Mouse (Mus musculus) liver, embryonic 14.5 days (tissue): ENCODE results near the gene Spc24. TPM values are rescaled to one million over a fixed set of nuclear protein-coding genes. Genes with fewer than 3 reads are reported as not detected.

Experiments used
- ATAC-seq: fragments of 200-750 bp; cut with Nextera tagmentation; 2 replicates; pipeline ENCODE4 v1.8.0; 2017; ENCODE audit warnings: moderate number of reproducible peaks, mild to moderate bottlenecking, moderate library complexity; ENCODE audit not compliant: insufficient read depth
- DNase-seq, 3 experiments: peaks; one replicate each; pipeline ENCODE4 v3.0.0-alpha.2; 2012 to 2013; ENCODE audit warnings: low read depth in 3 of 3, low spot score in 3 of 3
- H3K27ac ChIP-seq: fragments of 300-500 bp; sonication (generic); 2 replicates; pipeline ENCODE4 v1.5.1; 2014; ENCODE audit warnings: moderate library complexity, mild to moderate bottlenecking, control low read depth, inconsistent platforms
- H3K27me3 ChIP-seq: fragments of 300-500 bp; sonication (generic); 2 replicates; pipeline ENCODE4 v1.6.1; 2014; ENCODE audit warnings: mild to moderate bottlenecking, low read length, moderate library complexity; ENCODE audit not compliant: control insufficient read depth, insufficient read depth
- H3K36me3 ChIP-seq: fragments of 300-500 bp; sonication (generic); replicated peaks from 2 replicates; pipeline ENCODE4 v1.6.1; 2014; ENCODE audit warnings: low read depth; ENCODE audit not compliant: control insufficient read depth, insufficient read depth
- H3K4me1 ChIP-seq, 2 experiments: fragments of 200-500 bp in 1 of 2; fragments of 300-500 bp in 1 of 2; sonication (generic) in 1 of 2; replicated peaks; 2 replicates each; pipeline ENCODE4 v1.6.1; 2012 to 2014; ENCODE audit warnings: antibody characterized with exemption in 1 of 2, inconsistent platforms in 1 of 2, low read length in 1 of 2; ENCODE audit not compliant: control insufficient read depth in 2 of 2, insufficient read depth in 2 of 2
- H3K4me2 ChIP-seq: fragments of 300-500 bp; sonication (generic); 2 replicates; pipeline ENCODE4 v1.6.1; 2014; ENCODE audit warnings: low read depth, mild to moderate bottlenecking, control low read depth, moderate library complexity
- H3K4me3 ChIP-seq, 2 experiments: fragments of 200-500 bp in 1 of 2; fragments of 300-500 bp in 1 of 2; sonication (generic) in 1 of 2; 2 replicates each; pipeline ENCODE4 v1.5.1; 2012 to 2014; ENCODE audit warnings: low read depth in 2 of 2, low read length in 2 of 2, mild to moderate bottlenecking in 2 of 2, control low read depth in 1 of 2, inconsistent platforms in 1 of 2, moderate library complexity in 1 of 2; ENCODE audit not compliant: insufficient read depth in 1 of 2
- H3K9ac ChIP-seq: fragments of 300-500 bp; sonication (generic); replicated peaks from 2 replicates; pipeline ENCODE4 v1.6.1; 2014; ENCODE audit warnings: mild to moderate bottlenecking, control low read depth, moderate library complexity
- H3K9me3 ChIP-seq: fragments of 300-500 bp; sonication (generic); 2 replicates; pipeline ENCODE4 v1.6.1; 2016; ENCODE audit warnings: low read length, mixed read lengths; ENCODE audit not compliant: control insufficient read depth
- CTCF ChIP-seq: IDR thresholded peaks from 2 replicates; pipeline ENCODE4 v1.5.1; 2016; ENCODE audit warnings: antibody characterized with exemption, low read depth, control low read depth
- EP300 ChIP-seq: IDR thresholded peaks from 2 replicates; pipeline ENCODE4 v1.6.1; 2016; ENCODE audit warnings: antibody characterized with exemption, low read depth
- WGBS: fragments of 180-500 bp; shearing (Covaris S2); extraction: QIAGEN DNeasy Blood & Tissue Kit; methylation state at CpG from one replicate; pipeline ENCODE4 v1.1.7; 2014; ENCODE audit not compliant: insufficient replicate concordance; 5-methylcytosine and 5-hydroxymethylcytosine counted together
- polyA plus RNA-seq, 2 experiments: library from polyadenylated mRNA; depleted of rRNA in 1 of 2; stranded (reverse) in 1 of 2; unstranded in 1 of 2; fragments of >200 nt; fragmentation: Nextera tagmentation in 1 of 2; extraction: Ambion mirVana in 1 of 2; gene quantifications; 2 replicates each; pipeline versions ENCODE4 v1.2.1 to v1.2.3; 2012 to 2014

The Spc24 gene
- polyA plus RNA-seq, 2 experiments: 52.4 to 92.2 TPM

GRCm38 (mm10) chr9:21723377-21724146 lies 36.5 kb downstream of the Spc24 start, which contains the start of gene Ldlr:
TSS of gene Ldlr (plus strand) at chr9:21723483.
- Histone ChIP-seq H3K36me3 (no peaks in the 10 kb centered on the region; the same call in 1 of the 2 replicates), H3K9me3 (no peaks in the 10 kb centered on the region), H3K4me2 (peak within 1 kb of the TSS; percentile 97), H3K4me1 (peaks cover 14 to 27% of the 10 kb centered on the region in 2 experiments), H3K27me3 (no peaks in the 10 kb centered on the region), H3K9ac (peak within 1 kb of the TSS; percentile 88), H3K4me3 (peak within 1 kb of the TSS; percentile 86 to 87), H3K27ac (peak within 1 kb of the TSS; percentile 89)
- TF ChIP-seq EP300: peak; percentile 40; the same call in 1 of the 2 replicates
- TF ChIP-seq CTCF: no peak
- ATAC-seq (peak; percentile 81), DNase-seq (peak; percentile 87 to 92 (median 87))
- WGBS: under 1% methylated on average over 47 of the region's 47 CpGs

DNA sequence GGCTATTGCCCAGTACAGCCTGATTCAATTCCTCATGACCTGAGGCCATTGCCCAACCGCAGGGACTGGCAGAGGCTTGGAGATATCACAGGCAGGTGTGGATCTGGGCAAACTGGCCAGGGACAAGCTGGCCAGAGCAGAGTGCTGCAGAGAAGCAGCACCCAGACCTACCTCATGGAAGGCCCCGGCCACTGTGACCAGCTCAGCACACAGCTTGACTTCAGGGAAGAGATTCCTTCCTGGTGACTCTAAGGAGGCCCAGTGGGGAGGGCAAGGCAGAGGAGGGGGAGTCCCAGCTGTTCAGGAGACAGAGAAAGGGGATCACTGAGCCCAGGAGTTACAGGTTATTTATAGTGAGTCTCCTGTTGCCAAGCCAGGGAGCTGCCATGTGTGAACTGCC lies 39.1 kb downstream of the Spc24 start:
- no peak for ATAC-seq
- Histone ChIP-seq H3K9me3 (no peaks in the 10 kb centered on the region), H3K27me3 (no peaks in the 10 kb centered on the region), H3K4me3 (no peak overlapping the region), H3K9ac (no peak overlapping the region), H3K4me2 (no peak overlapping the region), H3K27ac (no peak overlapping the region), H3K36me3 (no peaks in the 10 kb centered on the region), H3K4me1 (peaks cover 8 to 26% of the 10 kb centered on the region in 2 experiments)
- no peak for DNase-seq
- no peak for TF ChIP-seq CTCF
- TF ChIP-seq EP300: no peak
- WGBS: 77% methylated on average over 2 of the region's 2 CpGs

GRCm38 (mm10) chr9:21717015-21717414 lies 43.1 kb downstream of the Spc24 start:
- DNase-seq: no peak
- ATAC-seq: no peak
- Histone ChIP-seq H3K36me3 (no peaks in the 10 kb centered on the region), H3K27ac (no peak overlapping the region), H3K27me3 (no peaks in the 10 kb centered on the region), H3K9ac (no peak overlapping the region), H3K4me3 (no peak overlapping the region), H3K9me3 (no peaks in the 10 kb centered on the region), H3K4me2 (no peak overlapping the region), H3K4me1 (peaks cover 11 to 23% of the 10 kb centered on the region in 2 experiments)
- WGBS: 45% methylated on average over 2 of the region's 2 CpGs
- no peak for TF ChIP-seq EP300
- no peak for TF ChIP-seq CTCF

GRCm38 (mm10) chr9:21715298-21715697 lies 44.8 kb downstream of the Spc24 start:
- TF ChIP-seq EP300 (no peak), CTCF (peak; percentile 11; the same call in 1 of the 2 replicates)
- WGBS: 3% methylated on average over 4 of the region's 4 CpGs
- Histone ChIP-seq H3K27me3 (no peaks in the 10 kb centered on the region), H3K36me3 (no peaks in the 10 kb centered on the region), H3K4me1 (peaks cover 11 to 23% of the 10 kb centered on the region in 2 experiments), H3K27ac (peak overlapping the region; percentile 37; the same call in 1 of the 2 replicates), H3K9ac (0 out of 2 replicates have a peak overlapping the region, but pooled peaks have one; percentile 20), H3K4me3 (no peak overlapping the region), H3K4me2 (peak overlapping the region; percentile 1; the same call in 1 of the 2 replicates), H3K9me3 (no peaks in the 10 kb centered on the region)
- peak; percentile 44 to 71 (median 53) for DNase-seq
- peak; percentile 92 for ATAC-seq

- Histone ChIP-seq H3K9me3 (no peaks in the 10 kb centered on the region), H3K9ac (no peak overlapping the region), H3K4me2 (no peak overlapping the region), H3K27me3 (no peaks in the 10 kb centered on the region), H3K27ac (no peak overlapping the region), H3K4me1 (no peaks in the 10 kb centered on the region), H3K4me3 (no peak overlapping the region), H3K36me3 (peaks cover 3% of the 10 kb centered on the region)
- ATAC-seq (no peak), DNase-seq (no peak)
- TF ChIP-seq EP300 (no peak), CTCF (no peak)
- 78% methylated on average over 3 of the region's 3 CpGs for WGBS
Observed at GRCm38 (mm10) chr9:21709340-21709739, 50.8 kb downstream of the Spc24 start.
